Mouse (Mus musculus) bone marrow macrophage, adult 2 months (primary cell): ENCODE results near the gene Ppp1r9a.

ENCODE experiments used
- CTCF ChIP-seq: IDR thresholded peaks from 2 replicates; pipeline ENCODE4 v1.5.1; 2012; ENCODE audit warnings: low read depth, mild to moderate bottlenecking, low read length, moderate library complexity
- POLR2A ChIP-seq: IDR thresholded peaks from 2 replicates; pipeline ENCODE4 v1.6.1; 2012; ENCODE audit warnings: mild to moderate bottlenecking, low read depth, low read length, borderline replicate concordance

- TF ChIP-seq CTCF (no peak), POLR2A (no peak)
These were observed 83.0 kb downstream of the Ppp1r9a start for GRCm38 (mm10) chr6:4985668-4986067.
